Mouse (Mus musculus) heart, embryonic 11.5 days (tissue): ENCODE data around the gene Ctsd. TPM values are rescaled to one million over a fixed set of nuclear protein-coding genes. Genes with fewer than 3 reads are reported as not detected.

Source experiments
- ATAC-seq: fragments of 200-750 bp; cut with Nextera tagmentation; replicated peaks from 2 replicates; pipeline ENCODE4 v1.8.0; 2017; ENCODE audit warnings: moderate library complexity; ENCODE audit not compliant: insufficient number of reproducible peaks, low FRiP score, low TSS enrichment
- H3K27ac ChIP-seq: fragments of 300-500 bp; sonication (generic); 2 replicates; pipeline ENCODE4 v1.5.1; 2014; ENCODE audit warnings: mild to moderate bottlenecking, low read depth, low read length
- H3K27me3 ChIP-seq: fragments of 300-500 bp; sonication (generic); 2 replicates; pipeline ENCODE4 v1.6.1; 2014; ENCODE audit warnings: mild to moderate bottlenecking, low read length, mixed read lengths; ENCODE audit not compliant: control insufficient read depth, insufficient read depth
- H3K36me3 ChIP-seq: fragments of 300-500 bp; sonication (generic); 2 replicates; pipeline ENCODE4 v1.6.1; 2014; ENCODE audit warnings: mild to moderate bottlenecking, low read length, moderate library complexity, mixed read lengths; ENCODE audit not compliant: control insufficient read depth, insufficient read depth
- H3K4me1 ChIP-seq: fragments of 300-500 bp; sonication (generic); 2 replicates; pipeline ENCODE4 v1.6.1; 2014; ENCODE audit warnings: low read length; ENCODE audit not compliant: control insufficient read depth, insufficient read depth
- H3K4me2 ChIP-seq: fragments of 300-500 bp; sonication (generic); 2 replicates; pipeline ENCODE4 v1.6.1; 2014; ENCODE audit warnings: mild to moderate bottlenecking, moderate library complexity
- H3K4me3 ChIP-seq: fragments of 300-500 bp; sonication (generic); 2 replicates; pipeline ENCODE4 v1.5.1; 2014; ENCODE audit warnings: low read depth, low read length
- H3K9ac ChIP-seq: fragments of 300-500 bp; sonication (generic); 2 replicates; pipeline ENCODE4 v1.6.1; 2014; ENCODE audit warnings: mild to moderate bottlenecking, low read depth, low read length, moderate library complexity
- H3K9me3 ChIP-seq: fragments of 300-500 bp; sonication (generic); replicated peaks from 2 replicates; pipeline ENCODE4 v1.6.1; 2016; ENCODE audit warnings: low read length; ENCODE audit not compliant: control insufficient read depth
- WGBS: fragments of 180-500 bp; shearing (Covaris S2); extraction: QIAGEN DNeasy Blood & Tissue Kit; methylation state at CpG from one replicate; pipeline ENCODE4 v1.1.7; 2014; ENCODE audit not compliant: insufficient replicate concordance; 5-methylcytosine and 5-hydroxymethylcytosine counted together
- polyA plus RNA-seq: library from polyadenylated mRNA; unstranded; fragments of >200 nt; fragmentation: Nextera tagmentation; extraction: Ambion mirVana; gene quantifications from 2 replicates; pipeline ENCODE4 v1.2.1, GENCODE M21; 2014

Ctsd gene
- polyA plus RNA-seq = 378 and 446 TPM in 2 replicates

DNA sequence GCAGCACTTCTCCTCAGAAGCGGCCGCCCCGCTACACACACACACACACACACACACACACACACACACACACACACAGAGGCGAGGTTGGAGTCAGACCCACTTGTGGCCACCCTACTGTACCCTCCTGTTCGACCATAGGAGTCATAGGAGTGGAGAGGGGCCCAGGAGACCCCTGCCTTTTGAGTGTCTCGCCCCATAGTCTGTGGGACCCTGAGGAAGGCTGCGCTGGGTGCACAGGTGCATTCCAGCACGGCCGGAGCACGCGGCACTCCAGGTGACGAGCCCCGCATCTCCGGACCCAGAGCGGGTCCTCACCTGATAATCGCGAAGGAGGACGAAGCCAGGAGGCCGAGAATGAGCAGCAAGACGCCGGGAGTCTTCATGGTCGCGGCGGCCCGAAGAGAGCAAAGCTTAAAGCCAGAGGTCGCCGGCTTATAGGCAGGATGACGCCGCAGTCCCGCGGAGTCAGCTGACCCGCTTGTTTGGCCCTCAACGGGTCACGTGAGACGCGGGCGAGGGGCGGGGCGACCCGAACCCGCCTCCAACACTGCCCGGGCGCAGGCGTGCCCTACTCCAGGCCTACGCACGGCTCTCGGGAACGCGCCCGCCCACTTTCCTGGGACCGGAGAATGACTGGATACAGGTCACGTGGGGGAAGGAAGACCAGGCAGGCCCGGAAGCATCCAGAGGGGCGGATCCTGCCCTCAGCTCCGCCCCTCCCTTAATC, at the start of gene Ctsd:
Gene Ctsd (minus strand): TSS at position 620 of the 730 bp plus-strand sequence.
- ATAC-seq = peak; percentile 93
- H3K4me2 ChIP-seq = peak within 1 kb of the TSS; percentile 98
- peak within 1 kb of the TSS; percentile 97 for H3K9ac ChIP-seq
- peak within 1 kb of the TSS; percentile 91 for H3K4me3 ChIP-seq
- WGBS = under 1% methylated on average over 55 of the region's 55 CpGs
- H3K27me3 ChIP-seq = no peaks in the 10 kb centered on the region
- H3K4me1 ChIP-seq = peaks cover 17% of the 10 kb centered on the region
- no peaks in the 10 kb centered on the region for H3K9me3 ChIP-seq
- peaks cover 16% of the 10 kb centered on the region for H3K36me3 ChIP-seq
- H3K27ac ChIP-seq = peak within 1 kb of the TSS; percentile 75

DNA sequence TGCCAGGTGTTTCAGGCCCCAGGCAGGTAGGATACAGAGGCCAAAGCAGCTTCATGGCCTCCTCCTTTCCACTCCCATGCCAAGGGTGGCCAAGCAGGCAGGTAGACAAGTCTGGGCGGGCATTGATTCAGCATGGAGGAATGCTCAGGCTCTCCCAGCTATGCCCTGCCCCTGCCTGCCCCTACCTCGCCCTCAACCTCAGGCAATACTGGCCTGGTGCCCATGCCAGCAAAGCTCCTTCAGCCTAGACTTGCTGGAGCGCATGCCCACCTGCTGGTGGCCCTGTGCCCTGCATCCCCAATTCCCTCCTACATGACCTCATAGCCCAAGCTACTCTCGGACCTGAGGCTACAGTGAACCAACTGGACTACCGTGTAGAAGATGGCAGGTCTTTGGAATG, 49.5 kb upstream of the Ctsd start:
- no peaks in the 10 kb centered on the region for H3K9me3 ChIP-seq
- no peak overlapping the region for H3K4me3 ChIP-seq
- WGBS = 80% methylated on average over 5 of the region's 5 CpGs
- no peak overlapping the region for H3K4me2 ChIP-seq
- H3K9ac ChIP-seq = no peak overlapping the region
- ATAC-seq = no peak
- no peak overlapping the region for H3K27ac ChIP-seq
- no peaks in the 10 kb centered on the region for H3K27me3 ChIP-seq
- peaks cover 30% of the 10 kb centered on the region for H3K4me1 ChIP-seq
- H3K36me3 ChIP-seq = no peaks in the 10 kb centered on the region

DNA sequence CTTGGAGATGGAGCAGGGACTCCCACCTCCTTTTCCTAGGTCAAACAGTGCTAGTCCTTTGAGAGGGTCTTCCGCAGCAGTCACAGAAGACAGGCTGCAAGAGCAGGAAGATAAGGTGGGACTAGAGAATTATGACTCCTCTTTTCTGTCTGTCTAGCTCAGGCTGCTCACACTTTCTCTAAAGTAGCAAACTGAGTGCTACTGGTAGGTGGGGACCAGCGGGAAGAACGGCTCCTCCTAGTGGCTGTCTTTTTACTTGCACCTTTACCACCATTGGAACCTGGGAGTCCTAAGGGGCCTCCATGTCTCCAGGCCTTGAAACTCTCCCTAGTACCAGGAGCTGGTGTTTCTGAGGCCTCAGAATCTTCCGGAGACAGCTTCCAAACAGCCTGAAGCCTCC, 47.7 kb upstream of the Ctsd start:
- no peak overlapping the region for H3K4me3 ChIP-seq
- H3K36me3 ChIP-seq = no peaks in the 10 kb centered on the region
- peaks cover 18% of the 10 kb centered on the region for H3K4me1 ChIP-seq
- H3K4me2 ChIP-seq = no peak overlapping the region
- H3K9ac ChIP-seq = no peak overlapping the region
- no peaks in the 10 kb centered on the region for H3K27me3 ChIP-seq
- no peak overlapping the region for H3K27ac ChIP-seq
- 23% methylated on average over 4 of the region's 4 CpGs for WGBS
- no peak for ATAC-seq
- H3K9me3 ChIP-seq = no peaks in the 10 kb centered on the region

DNA sequence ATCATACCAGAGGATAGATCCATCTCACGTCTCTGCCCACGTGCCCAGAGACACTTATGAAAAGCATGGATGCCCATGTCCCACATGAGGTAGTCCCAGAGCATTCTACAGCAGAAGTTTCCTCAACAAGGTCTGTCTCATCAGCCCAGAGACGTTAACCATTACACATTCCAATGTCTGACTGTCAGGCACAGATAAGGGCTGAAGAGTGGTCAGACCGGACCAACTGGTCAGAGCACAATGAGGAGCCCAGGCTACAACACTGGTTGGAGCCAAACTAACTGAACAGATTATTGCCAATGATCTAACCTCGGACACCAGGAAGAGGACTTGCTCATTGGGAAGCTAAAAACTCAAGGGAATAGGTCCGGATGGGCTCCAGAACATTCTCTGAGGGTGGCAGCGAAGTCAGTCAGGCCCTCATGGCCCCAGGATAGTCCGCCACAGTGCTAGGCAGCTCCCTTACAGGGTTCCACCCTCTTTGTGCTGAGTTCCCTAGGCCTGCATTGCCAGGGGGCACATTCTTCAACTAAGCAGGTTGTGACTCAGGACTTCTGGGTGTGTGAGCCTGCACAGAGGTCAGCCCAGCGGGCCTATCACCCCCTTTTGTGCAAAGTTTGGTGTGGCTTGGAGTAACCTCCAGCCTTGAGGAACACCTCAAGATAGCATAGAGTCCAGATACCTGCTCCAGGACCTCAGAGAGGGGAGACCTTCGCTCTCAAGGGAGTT, 46.5 kb upstream of the Ctsd start, which contains the start of gene Syt8:
Gene Syt8 (plus strand): TSS at position 714 of the 729 bp plus-strand sequence.
- WGBS = 61% methylated on average over 10 of the region's 10 CpGs
- Histone ChIP-seq H3K4me3 (no peak within 1 kb of the TSS), H3K4me2 (no peak within 1 kb of the TSS), H3K9me3 (no peaks in the 10 kb centered on the region), H3K4me1 (peaks cover 24% of the 10 kb centered on the region), H3K27ac (0 out of 2 replicates have a peak within 1 kb of the TSS, but pooled peaks have one; percentile 47), H3K27me3 (no peaks in the 10 kb centered on the region), H3K36me3 (no peaks in the 10 kb centered on the region), H3K9ac (peak within 1 kb of the TSS; percentile 48; the same call in 1 of the 2 replicates)
- ATAC-seq = no peak

- Histone ChIP-seq H3K9ac (peak overlapping the region; percentile 48; the same call in 1 of the 2 replicates), H3K4me2 (no peak overlapping the region), H3K4me3 (no peak overlapping the region), H3K4me1 (peaks cover 24% of the 10 kb centered on the region), H3K27me3 (no peaks in the 10 kb centered on the region), H3K9me3 (no peaks in the 10 kb centered on the region), H3K27ac (0 out of 2 replicates have a peak overlapping the region, but pooled peaks have one; percentile 47), H3K36me3 (no peaks in the 10 kb centered on the region)
- no peak for ATAC-seq
- 31% methylated on average over 19 of the region's 19 CpGs for WGBS
Measured at GRCm38 (mm10) chr7:142433623-142434022, 45.8 kb upstream of the Ctsd start.

GRCm38 (mm10) chr7:142431106-142431505, 43.3 kb upstream of the Ctsd start:
- Histone ChIP-seq H3K27ac (no peak overlapping the region), H3K4me3 (no peak overlapping the region), H3K4me2 (no peak overlapping the region), H3K4me1 (peaks cover 30% of the 10 kb centered on the region), H3K27me3 (no peaks in the 10 kb centered on the region), H3K9ac (no peak overlapping the region), H3K9me3 (no peaks in the 10 kb centered on the region), H3K36me3 (no peaks in the 10 kb centered on the region)
- 84% methylated on average over 14 of the region's 14 CpGs for WGBS
- ATAC-seq = no peak

DNA sequence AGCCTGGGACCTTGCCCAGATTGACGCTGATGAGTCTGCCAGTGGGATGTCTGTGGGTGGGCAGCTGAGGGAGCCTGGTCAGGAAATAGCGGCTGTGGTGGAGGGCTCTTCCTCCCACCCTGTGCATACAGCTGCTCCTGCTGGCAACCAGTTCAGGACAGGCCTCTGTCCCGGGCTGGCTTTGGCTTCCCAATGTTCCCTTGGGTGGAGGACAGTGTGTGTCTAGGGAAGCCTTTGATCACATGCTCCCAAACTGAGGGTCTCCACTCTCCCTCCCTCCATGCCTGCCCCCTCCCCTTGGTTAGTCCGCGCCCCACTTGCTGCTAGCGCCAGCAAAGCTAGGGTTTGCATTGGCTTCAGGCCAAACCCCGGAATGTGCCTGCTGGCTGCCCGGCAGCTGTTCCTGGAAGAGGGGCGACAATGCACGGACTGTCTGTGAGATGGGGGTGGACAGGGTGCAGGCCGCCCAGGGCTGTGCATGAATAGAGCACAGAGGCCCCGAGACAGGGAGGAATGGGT, 42.4 kb upstream of the Ctsd start:
- 40% methylated on average over 12 of the region's 12 CpGs for WGBS
- H3K4me1 ChIP-seq = peaks cover 30% of the 10 kb centered on the region

DNA sequence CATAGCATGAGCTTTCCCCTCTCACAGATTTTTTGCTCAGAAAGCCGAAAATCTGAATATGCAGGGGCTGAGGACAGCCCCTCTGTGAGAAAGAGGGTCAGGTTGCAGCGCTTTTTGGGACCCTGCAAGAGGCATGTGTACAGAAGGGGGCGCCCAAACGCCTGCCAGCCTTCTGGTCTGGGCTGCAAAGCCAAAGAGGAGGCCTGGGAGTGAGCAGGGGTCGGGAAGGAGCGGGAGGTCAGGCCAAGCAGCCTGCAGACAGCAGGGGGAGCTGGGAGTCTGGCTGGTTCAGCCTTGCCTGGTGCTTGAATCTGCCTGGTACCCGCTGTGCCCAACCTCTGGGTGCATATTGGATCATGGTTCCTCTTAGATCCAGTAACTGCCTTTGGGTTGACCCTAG, 40.4 kb upstream of the Ctsd start:
- Histone ChIP-seq H3K36me3 (no peaks in the 10 kb centered on the region), H3K9ac (no peak overlapping the region), H3K4me3 (no peak overlapping the region), H3K27ac (peak overlapping the region; percentile 42), H3K4me2 (no peak overlapping the region), H3K9me3 (no peaks in the 10 kb centered on the region), H3K27me3 (no peaks in the 10 kb centered on the region), H3K4me1 (peaks cover 18% of the 10 kb centered on the region)
- 4% methylated on average over 7 of the region's 7 CpGs for WGBS
- peak; percentile 48; the same call in 1 of the 2 replicates for ATAC-seq

More for the DNA sequence above, 42.4 kb upstream of the Ctsd start:
- no peaks in the 10 kb centered on the region for H3K9me3 ChIP-seq
- no peak overlapping the region for H3K4me2 ChIP-seq
- H3K27ac ChIP-seq = peak overlapping the region; percentile 43; the same call in 1 of the 2 replicates
- H3K36me3 ChIP-seq = no peaks in the 10 kb centered on the region
- H3K4me3 ChIP-seq = no peak overlapping the region
- ATAC-seq = peak; percentile 64; the same call in 1 of the 2 replicates
- H3K9ac ChIP-seq = no peak overlapping the region
- H3K27me3 ChIP-seq = no peaks in the 10 kb centered on the region
